Mouse (Mus musculus): ENCODE measurements around the gene 5830473C10Rik.

DNA sequence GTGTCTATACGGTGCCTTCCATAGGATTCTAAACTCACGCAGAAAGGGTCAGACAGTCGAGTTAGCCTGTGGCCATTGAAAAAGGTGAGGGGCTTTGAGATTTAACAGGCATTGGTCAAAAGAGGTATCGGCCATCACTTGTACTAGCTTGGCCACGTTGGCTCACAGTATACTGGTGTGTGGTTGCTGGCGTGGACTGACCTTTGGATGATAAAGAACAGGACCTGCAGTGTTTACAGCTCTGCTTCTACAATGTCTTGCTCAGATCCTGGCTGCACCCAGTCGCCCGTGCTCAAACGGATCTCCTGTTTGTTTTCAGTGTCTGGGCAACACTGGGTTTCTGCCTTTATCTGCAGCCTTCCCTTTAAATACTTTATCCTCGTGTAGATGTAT lies 80.3 kb downstream of the 5830473C10Rik start:
- TF ChIP-seq CTCF (IDR thresholded peaks at IDR 0.05; ENCODE audit: low read depth): no peak
- TF ChIP-seq EP300 (optimal IDR thresholded peaks at IDR 0.05): no peak
